Mouse (Mus musculus): ENCODE results near the gene Atp23. TPM values are rescaled to one million over a fixed set of nuclear protein-coding genes. Genes with fewer than 3 reads are reported as not detected.
"Not testable (repeated sequence)": the region's sequence is repeated elsewhere in the genome, so short reads cannot be mapped to it uniquely, and the experiment has no call there.

Atp23 gene
- total and polyA plus RNA-seq, 2 experiments, result 5.9 to 6.4 TPM

- H3K27ac ChIP-seq (replicated peaks; ENCODE audit: insufficient read depth, low read depth, low read length), result no peak overlapping the region
- no peak overlapping the region for H3K9ac ChIP-seq (ENCODE audit: low read depth, low read length)
- WGBS, result 84% methylated on average over 5 of the region's 5 CpGs
- no peaks in the 10 kb centered on the region for H3K36me3 ChIP-seq (ENCODE audit: control insufficient read depth, insufficient read depth, low read length)
- H3K4me3 ChIP-seq (ENCODE audit: insufficient read depth, low read depth, low read length), result no peak overlapping the region
- no peak for TF ChIP-seq CTCF (IDR thresholded peaks at IDR 0.05; ENCODE audit: low read depth, low read length)
- no peak for TF ChIP-seq POLR2A (IDR thresholded peaks at IDR 0.05; ENCODE audit: extremely low read depth, insufficient read depth, low read length)
- H3K27me3 ChIP-seq (ENCODE audit: control insufficient read depth, insufficient read depth, low read length), result no peaks in the 10 kb centered on the region
- DNase-seq (ENCODE audit: extremely low read depth, low read depth, low spot score), result no peak
- H3K79me2 ChIP-seq (ENCODE audit: control insufficient read depth, insufficient read depth, low read length), result no peaks in the 10 kb centered on the region
- no peaks in the 10 kb centered on the region for H3K4me1 ChIP-seq (ENCODE audit: control insufficient read depth, insufficient read depth, low read length)
These were observed 69.8 kb downstream of the Atp23 start for GRCm38 (mm10) chr10:126831329-126831728.

DNA sequence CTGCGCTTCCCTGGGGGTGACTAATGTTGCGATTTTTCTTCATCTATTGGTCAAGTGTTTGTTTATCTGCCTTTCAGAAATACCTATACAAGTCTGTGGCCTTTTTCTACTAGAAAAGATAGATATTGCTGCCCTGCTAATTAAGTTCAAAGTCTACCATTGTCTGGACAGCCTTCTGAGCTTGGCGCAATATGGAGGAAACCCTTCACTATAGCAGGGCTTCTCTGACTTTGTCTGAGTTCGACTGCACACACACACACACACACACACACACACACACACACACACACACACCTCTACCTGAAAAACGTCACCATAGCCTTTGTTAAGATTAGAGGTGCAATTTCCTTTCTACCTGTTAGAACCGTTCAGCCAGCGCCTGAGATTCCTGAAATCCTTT is 72.5 kb downstream of the Atp23 start:
- Histone ChIP-seq H3K9ac (ENCODE audit: low read depth, low read length) (no peak overlapping the region), H3K4me1 (ENCODE audit: control insufficient read depth, insufficient read depth, low read length) (no peaks in the 10 kb centered on the region), H3K36me3 (ENCODE audit: control insufficient read depth, insufficient read depth, low read length) (no peaks in the 10 kb centered on the region), H3K27ac (replicated peaks; ENCODE audit: insufficient read depth, low read depth, low read length) (no peak overlapping the region), H3K4me3 (ENCODE audit: insufficient read depth, low read depth, low read length) (no peak overlapping the region), H3K79me2 (ENCODE audit: control insufficient read depth, insufficient read depth, low read length) (no peaks in the 10 kb centered on the region), H3K27me3 (ENCODE audit: control insufficient read depth, insufficient read depth, low read length) (no peaks in the 10 kb centered on the region)
- 82% methylated on average over 7 of the region's 7 CpGs for WGBS
- DNase-seq (ENCODE audit: extremely low read depth, low read depth, low spot score), result no peak
- TF ChIP-seq CTCF (IDR thresholded peaks at IDR 0.05; ENCODE audit: low read depth, low read length) (no peak), POLR2A (IDR thresholded peaks at IDR 0.05; ENCODE audit: extremely low read depth, insufficient read depth, low read length) (no peak)

- no peaks in the 10 kb centered on the region for H3K36me3 ChIP-seq (ENCODE audit: control insufficient read depth, insufficient read depth, low read length)
- 74% methylated on average over 8 of the region's 8 CpGs for WGBS
- no peak overlapping the region for H3K4me3 ChIP-seq (ENCODE audit: insufficient read depth, low read depth, low read length)
- no peaks in the 10 kb centered on the region for H3K79me2 ChIP-seq (ENCODE audit: control insufficient read depth, insufficient read depth, low read length)
- H3K27me3 ChIP-seq (ENCODE audit: control insufficient read depth, insufficient read depth, low read length), result no peaks in the 10 kb centered on the region
- H3K9ac ChIP-seq (ENCODE audit: low read depth, low read length), result no peak overlapping the region
- H3K4me1 ChIP-seq (ENCODE audit: control insufficient read depth, insufficient read depth, low read length), result no peaks in the 10 kb centered on the region
- TF ChIP-seq POLR2A (IDR thresholded peaks at IDR 0.05; ENCODE audit: extremely low read depth, insufficient read depth, low read length), result no peak
- TF ChIP-seq CTCF (IDR thresholded peaks at IDR 0.05; ENCODE audit: low read depth, low read length), result no peak
- no peak for DNase-seq (ENCODE audit: extremely low read depth, low read depth, low spot score)
- H3K27ac ChIP-seq (replicated peaks; ENCODE audit: insufficient read depth, low read depth, low read length), result no peak overlapping the region
These were observed 73.1 kb downstream of the Atp23 start for GRCm38 (mm10) chr10:126827941-126828593.

- no peak for TF ChIP-seq POLR2A (IDR thresholded peaks at IDR 0.05; ENCODE audit: extremely low read depth, insufficient read depth, low read length)
- no peak for TF ChIP-seq CTCF (IDR thresholded peaks at IDR 0.05; ENCODE audit: low read depth, low read length)
- WGBS, result 93% methylated on average over 6 of the region's 6 CpGs
- Histone ChIP-seq H3K36me3 (ENCODE audit: control insufficient read depth, insufficient read depth, low read length) (no peaks in the 10 kb centered on the region), H3K4me1 (ENCODE audit: control insufficient read depth, insufficient read depth, low read length) (no peaks in the 10 kb centered on the region), H3K4me3 (ENCODE audit: insufficient read depth, low read depth, low read length) (no peak overlapping the region), H3K27ac (replicated peaks; ENCODE audit: insufficient read depth, low read depth, low read length) (no peak overlapping the region), H3K9ac (ENCODE audit: low read depth, low read length) (no peak overlapping the region), H3K79me2 (ENCODE audit: control insufficient read depth, insufficient read depth, low read length) (no peaks in the 10 kb centered on the region), H3K27me3 (ENCODE audit: control insufficient read depth, insufficient read depth, low read length) (no peaks in the 10 kb centered on the region)
- no peak for DNase-seq (ENCODE audit: extremely low read depth, low read depth, low spot score)
These were observed 74.2 kb downstream of the Atp23 start for GRCm38 (mm10) chr10:126826982-126827381.

DNA sequence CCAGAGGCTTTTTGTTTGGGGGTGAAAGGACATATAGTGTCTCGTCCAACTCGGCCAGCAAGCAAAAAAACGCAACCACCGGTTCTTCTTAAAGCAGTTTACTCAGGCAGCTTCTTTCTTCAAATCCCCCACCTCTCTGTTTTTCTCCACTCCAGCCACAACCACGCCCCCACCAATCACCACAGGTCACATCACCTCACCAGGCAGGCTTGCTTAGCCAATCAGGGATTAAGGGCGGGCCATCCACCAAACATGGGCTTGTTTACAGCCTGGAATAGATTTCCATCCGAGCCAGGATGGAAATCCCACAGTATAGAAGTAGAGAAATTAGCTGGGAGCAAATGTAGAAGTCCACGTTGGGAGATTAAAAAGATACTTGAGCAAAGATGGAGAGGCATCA is 74.9 kb downstream of the Atp23 start:
- H3K27ac ChIP-seq (replicated peaks; ENCODE audit: insufficient read depth, low read depth, low read length); H3K36me3 ChIP-seq (ENCODE audit: control insufficient read depth, insufficient read depth, low read length); H3K4me3 ChIP-seq (ENCODE audit: insufficient read depth, low read depth, low read length); H3K79me2 ChIP-seq (ENCODE audit: control insufficient read depth, insufficient read depth, low read length); DNase-seq (ENCODE audit: extremely low read depth, low read depth, low spot score); H3K27me3 ChIP-seq (ENCODE audit: control insufficient read depth, insufficient read depth, low read length); H3K4me1 ChIP-seq (ENCODE audit: control insufficient read depth, insufficient read depth, low read length); H3K9ac ChIP-seq (ENCODE audit: low read depth, low read length): not testable (repeated sequence)
- WGBS, result 89% methylated on average over 8 of the region's 8 CpGs

- Histone ChIP-seq H3K27ac (replicated peaks; ENCODE audit: insufficient read depth, low read depth, low read length) (no peak overlapping the region), H3K9ac (ENCODE audit: low read depth, low read length) (no peak overlapping the region), H3K27me3 (ENCODE audit: control insufficient read depth, insufficient read depth, low read length) (no peaks in the 10 kb centered on the region), H3K36me3 (ENCODE audit: control insufficient read depth, insufficient read depth, low read length) (no peaks in the 10 kb centered on the region), H3K4me1 (ENCODE audit: control insufficient read depth, insufficient read depth, low read length) (no peaks in the 10 kb centered on the region), H3K79me2 (ENCODE audit: control insufficient read depth, insufficient read depth, low read length) (no peaks in the 10 kb centered on the region), H3K4me3 (ENCODE audit: insufficient read depth, low read depth, low read length) (no peak overlapping the region)
- DNase-seq (ENCODE audit: extremely low read depth, low read depth, low spot score), result no peak
- WGBS, result 94% methylated on average over 3 of the region's 3 CpGs
- TF ChIP-seq CTCF (IDR thresholded peaks at IDR 0.05; ENCODE audit: low read depth, low read length), result no peak
- no peak for TF ChIP-seq POLR2A (IDR thresholded peaks at IDR 0.05; ENCODE audit: extremely low read depth, insufficient read depth, low read length)
These were observed 78.7 kb downstream of the Atp23 start for GRCm38 (mm10) chr10:126822418-126822817.

Other genes with a start within 250 kb of the Atp23 start
- 18.4 and 25.7 TPM in 2 replicates for gene Ctdsp2, start 77.4 kb upstream of the Atp23 start, total RNA-seq (2014; rRNA removed)
- 23.1 and 29.3 TPM in 2 replicates for gene Ctdsp2, start 77.4 kb upstream of the Atp23 start, polyA plus RNA-seq (2012; rRNA removed)
- gene Avil, start 99.4 kb upstream of the Atp23 start, total RNA-seq (2014; rRNA removed), result 0.09 and 0.20 TPM in 2 replicates
- 0.06 TPM in 1 of 2 replicates, not detected in the other for gene Avil, start 99.4 kb upstream of the Atp23 start, polyA plus RNA-seq (2012; rRNA removed)
- gene Tsfm, start 129.5 kb upstream of the Atp23 start, total RNA-seq (2014; rRNA removed), result 21.6 and 26.3 TPM in 2 replicates
- gene Tsfm, start 129.5 kb upstream of the Atp23 start, polyA plus RNA-seq (2012; rRNA removed), result 17.4 and 18.2 TPM in 2 replicates
- gene Mettl1, start 140.1 kb upstream of the Atp23 start, total RNA-seq (2014; rRNA removed), result 5.2 and 6.1 TPM in 2 replicates
- gene Mettl1, start 140.1 kb upstream of the Atp23 start, polyA plus RNA-seq (2012; rRNA removed), result 9.1 and 17.9 TPM in 2 replicates
- not detected in 2 replicates for gene Eef1akmt3, start 140.2 kb upstream of the Atp23 start, total RNA-seq (2014; rRNA removed)
- gene Eef1akmt3, start 140.2 kb upstream of the Atp23 start, polyA plus RNA-seq (2012; rRNA removed), result 0.09 TPM in 1 of 2 replicates, not detected in the other
- not detected in 2 replicates for gene Cyp27b1, start 146.9 kb upstream of the Atp23 start, total RNA-seq (2014; rRNA removed)
- gene Cyp27b1, start 146.9 kb upstream of the Atp23 start, polyA plus RNA-seq (2012; rRNA removed), result 0.05 TPM in 2 replicates
- gene March9, start 158.8 kb upstream of the Atp23 start, total RNA-seq (2014; rRNA removed), result 0.09 and 0.34 TPM in 2 replicates
- 0.44 and 0.52 TPM in 2 replicates for gene March9, start 158.8 kb upstream of the Atp23 start, polyA plus RNA-seq (2012; rRNA removed)
- 37.9 and 41.3 TPM in 2 replicates for gene Cdk4, start 162.2 kb upstream of the Atp23 start, total RNA-seq (2014; rRNA removed)
- 54.3 and 58.7 TPM in 2 replicates for gene Cdk4, start 162.2 kb upstream of the Atp23 start, polyA plus RNA-seq (2012; rRNA removed)
- 269 and 278 TPM in 2 replicates for gene Tspan31, start 168.9 kb upstream of the Atp23 start, total RNA-seq (2014; rRNA removed)
- gene Tspan31, start 168.9 kb upstream of the Atp23 start, polyA plus RNA-seq (2012; rRNA removed), result 268 and 298 TPM in 2 replicates
- gene Agap2, start 173.9 kb upstream of the Atp23 start, total RNA-seq (2014; rRNA removed), result 0.28 and 0.81 TPM in 2 replicates
- 0.44 and 0.55 TPM in 2 replicates for gene Agap2, start 173.9 kb upstream of the Atp23 start, polyA plus RNA-seq (2012; rRNA removed)
- gene Os9, start 219.8 kb upstream of the Atp23 start, total RNA-seq (2014; rRNA removed), result 130 TPM in 2 replicates
- gene Os9, start 219.8 kb upstream of the Atp23 start, polyA plus RNA-seq (2012; rRNA removed), result 128 and 130 TPM in 2 replicates

Measured in liver, adult 2 months (tissue).